Mouse (Mus musculus) spleen, adult 2 months (tissue): ENCODE results near the gene Dok7. TPM values are rescaled to one million over a fixed set of nuclear protein-coding genes. Genes with fewer than 3 reads are reported as not detected.

Experiments
- DNase-seq, 2 experiments: peaks; one replicate each; pipeline versions ENCODE4 v3.0.0 to v3.0.0-alpha.2; 2012 to 2021; ENCODE audit warnings: low spot score in 2 of 2, low read depth in 1 of 2
- H3K27ac ChIP-seq: fragments of 200-500 bp; 2 replicates; pipeline ENCODE4 v1.5.1; 2012; ENCODE audit warnings: low read length, inconsistent platforms; ENCODE audit not compliant: insufficient read depth
- H3K27me3 ChIP-seq: fragments of 200-500 bp; 2 replicates; pipeline ENCODE4 v1.6.1; 2012; ENCODE audit warnings: mild to moderate bottlenecking, moderate library complexity, low read length, inconsistent platforms; ENCODE audit not compliant: control insufficient read depth, insufficient read depth
- H3K36me3 ChIP-seq: fragments of 200-500 bp; 2 replicates; pipeline ENCODE4 v1.6.1; 2012; ENCODE audit warnings: mild to moderate bottlenecking, low read length, inconsistent platforms; ENCODE audit not compliant: control insufficient read depth, insufficient read depth
- H3K4me1 ChIP-seq: fragments of 200-500 bp; 2 replicates; pipeline ENCODE4 v1.6.1; 2011; ENCODE audit warnings: inconsistent platforms; ENCODE audit not compliant: control insufficient read depth, insufficient read depth, insufficient read length
- H3K4me3 ChIP-seq: fragments of 200-500 bp; 2 replicates; pipeline ENCODE4 v1.5.1; 2011; ENCODE audit warnings: mild to moderate bottlenecking, inconsistent platforms; ENCODE audit not compliant: insufficient read depth, insufficient read length; ENCODE audit errors: extremely low read depth
- CTCF ChIP-seq: fragments of 200-500 bp; IDR thresholded peaks from 2 replicates; pipeline ENCODE4 v1.5.1; 2011; ENCODE audit warnings: mild to moderate bottlenecking, inconsistent platforms; ENCODE audit not compliant: insufficient read depth, insufficient read length, insufficient replicate concordance; ENCODE audit errors: extremely low read depth
- POLR2A ChIP-seq: fragments of 200-500 bp; IDR thresholded peaks from 2 replicates; pipeline ENCODE4 v1.6.1; 2011; ENCODE audit warnings: low read depth, low read length, inconsistent platforms
- whole genome bisulfite sequencing: fragments of 180-500 bp; shearing (Covaris S2); methylation state at CpG from one replicate; pipeline ENCODE4 v1.1.7; 2018; 5-methylcytosine and 5-hydroxymethylcytosine counted together
- polyA plus RNA-seq: library from polyadenylated mRNA; depleted of rRNA; stranded (reverse); fragments of >200 nt; gene quantifications from 2 replicates; pipeline ENCODE4 v1.2.3, GENCODE M21; 2012

Dok7 gene
- polyA plus RNA-seq, 1 experiment, result 0.54 TPM

GRCm38 (mm10) chr5:35091636-35092035, 35.1 kb downstream of the Dok7 start:
- 91% methylated on average over 3 of the region's 3 CpGs for WGBS
- peaks cover 27% of the 10 kb centered on the region for H3K36me3 ChIP-seq

DNA sequence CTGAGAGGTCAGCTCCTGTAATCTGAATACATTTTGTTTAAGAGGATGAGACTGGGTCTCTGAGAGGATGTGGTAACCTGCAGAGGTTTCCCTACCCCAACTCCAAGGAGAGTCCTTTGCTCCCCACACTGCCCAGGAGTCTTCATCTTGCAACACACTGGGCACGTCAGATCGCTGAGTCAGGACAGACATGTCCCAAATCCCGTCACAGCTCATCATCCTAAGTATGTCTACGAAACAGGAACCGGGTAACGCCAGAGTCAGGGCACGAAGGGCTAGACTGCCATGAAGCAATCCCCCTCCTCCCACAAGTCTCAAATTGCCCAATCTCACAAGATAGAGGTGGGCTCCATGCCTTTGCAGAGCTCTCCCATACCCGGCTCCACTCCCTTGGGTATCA, 46.5 kb downstream of the Dok7 start:
- Histone ChIP-seq H3K4me1 (no peaks in the 10 kb centered on the region; the same call in none of the 2 replicates), H3K4me3 (no peak overlapping the region), H3K27me3 (no peaks in the 10 kb centered on the region), H3K36me3 (peaks cover 15% of the 10 kb centered on the region), H3K27ac (no peak overlapping the region)
- 84% methylated on average over 8 of the region's 8 CpGs for WGBS
- DNase-seq, result no peak
- TF ChIP-seq CTCF, result no peak
- no peak for TF ChIP-seq POLR2A

More at GRCm38 (mm10) chr5:35091636-35092035, 35.1 kb downstream of the Dok7 start:
- Histone ChIP-seq H3K4me3 (no peak overlapping the region), H3K27ac (no peak overlapping the region), H3K27me3 (no peaks in the 10 kb centered on the region), H3K4me1 (no peaks in the 10 kb centered on the region)
- TF ChIP-seq POLR2A (no peak), CTCF (no peak)
- DNase-seq, result no peak

DNA sequence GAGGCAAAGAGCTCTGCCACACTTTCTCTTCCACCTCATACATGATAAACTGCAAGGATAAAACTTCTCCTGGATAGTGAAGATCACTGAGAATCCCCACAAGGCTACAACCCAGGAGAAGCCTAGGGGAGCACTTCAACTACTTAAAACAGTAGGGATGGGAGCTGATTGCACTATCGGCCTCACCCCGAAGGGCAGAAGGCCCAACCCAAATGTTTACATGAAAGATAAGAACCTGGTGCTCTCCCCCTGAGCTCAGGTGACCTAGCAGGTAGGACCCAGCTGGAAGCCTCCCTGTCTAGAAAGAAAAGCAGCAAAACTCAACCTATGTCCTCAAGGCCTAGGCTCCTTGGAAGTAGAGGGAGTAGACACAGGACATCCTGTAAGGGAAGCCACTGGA, 47.0 kb downstream of the Dok7 start:
- Histone ChIP-seq H3K4me3 (no peak overlapping the region), H3K4me1 (no peaks in the 10 kb centered on the region; the same call in none of the 2 replicates), H3K27ac (no peak overlapping the region), H3K36me3 (peaks cover 12% of the 10 kb centered on the region), H3K27me3 (no peaks in the 10 kb centered on the region)
- TF ChIP-seq POLR2A, result no peak
- TF ChIP-seq CTCF, result no peak
- no peak for DNase-seq
- 90% methylated on average over 2 of the region's 2 CpGs for WGBS

- 87% methylated on average over 8 of the region's 8 CpGs for WGBS
- Histone ChIP-seq H3K27me3 (no peaks in the 10 kb centered on the region), H3K4me3 (no peak overlapping the region), H3K36me3 (peaks cover 10% of the 10 kb centered on the region; the same call in 1 of the 2 replicates), H3K27ac (no peak overlapping the region), H3K4me1 (no peaks in the 10 kb centered on the region; the same call in none of the 2 replicates)
- TF ChIP-seq POLR2A, result no peak
- no peak for TF ChIP-seq CTCF
- no peak for DNase-seq
Observed at GRCm38 (mm10) chr5:35104183-35104959, 47.8 kb downstream of the Dok7 start.

DNA sequence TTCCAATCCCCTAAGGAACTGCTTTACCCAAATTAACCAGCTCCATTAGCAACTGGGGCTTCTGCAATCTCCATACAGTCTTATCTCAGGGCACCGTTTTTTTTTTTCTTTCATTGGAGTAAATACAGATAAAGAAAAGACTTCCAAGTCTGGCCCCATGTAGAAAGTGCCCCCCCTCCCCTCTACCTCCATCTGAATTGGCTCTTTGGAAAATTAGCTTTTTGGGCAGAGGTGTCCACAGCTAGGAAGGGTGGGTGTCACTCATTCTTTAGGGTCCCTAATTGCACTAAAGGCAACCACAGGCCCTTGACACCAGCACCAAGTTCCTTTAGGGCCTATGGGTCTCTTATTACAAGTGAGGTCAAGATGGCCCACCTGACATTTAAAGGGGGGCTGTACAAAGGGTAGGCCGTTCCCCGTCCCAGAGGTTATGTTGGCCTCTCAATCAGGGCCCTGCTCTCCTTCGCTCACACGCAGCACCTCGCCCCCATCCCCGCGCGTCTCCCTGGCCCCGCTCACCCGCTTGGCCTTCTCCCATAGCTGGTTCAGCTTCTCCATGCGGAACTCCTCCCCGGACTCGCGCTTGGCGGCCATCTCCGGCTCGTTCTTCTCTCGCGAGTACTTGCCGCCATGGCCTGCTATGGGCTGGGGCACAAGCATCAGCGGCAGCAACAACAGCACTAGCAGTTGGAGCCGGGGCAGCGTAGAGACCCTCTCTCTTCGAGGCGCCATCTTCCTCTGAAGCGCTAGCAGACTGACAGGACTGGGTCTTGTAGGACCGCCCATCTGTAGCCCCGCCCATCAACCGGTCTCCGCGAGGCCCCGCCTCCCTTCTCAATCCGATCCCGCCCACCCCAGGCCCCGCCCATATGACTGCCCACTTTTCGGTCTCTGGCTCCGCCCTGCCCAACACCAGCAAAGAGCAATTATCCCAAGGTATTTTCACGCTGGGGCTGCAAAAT, 48.7 kb downstream of the Dok7 start, which contains the start of gene Lrpap1:
TSS of gene Lrpap1 (minus strand) at position 807 of the 962 bp plus-strand sequence.
- H3K4me1 ChIP-seq, result no peaks in the 10 kb centered on the region; the same call in none of the 2 replicates
- DNase-seq, result peak; percentile 75 to 84
- H3K36me3 ChIP-seq, result peaks cover 9% of the 10 kb centered on the region; the same call in 1 of the 2 replicates
- no peaks in the 10 kb centered on the region for H3K27me3 ChIP-seq
- H3K4me3 ChIP-seq, result peak within 1 kb of the TSS; percentile 96
- TF ChIP-seq CTCF (no peak), POLR2A (peak; percentile 53)
- peak within 1 kb of the TSS; percentile 37; the same call in 1 of the 2 replicates for H3K27ac ChIP-seq
- WGBS, result 1% methylated on average over 39 of the region's 39 CpGs

GRCm38 (mm10) chr5:35105922-35106298, 49.3 kb downstream of the Dok7 start:
- H3K36me3 ChIP-seq, result peaks cover 6% of the 10 kb centered on the region; the same call in 1 of the 2 replicates
- H3K27ac ChIP-seq, result no peak overlapping the region
- H3K4me1 ChIP-seq, result no peaks in the 10 kb centered on the region; the same call in none of the 2 replicates
- TF ChIP-seq POLR2A (no peak), CTCF (no peak)
- H3K4me3 ChIP-seq, result peak overlapping the region; percentile 58
- no peaks in the 10 kb centered on the region for H3K27me3 ChIP-seq
- no peak for DNase-seq
- WGBS, result 8% methylated on average over 11 of the region's 11 CpGs

DNA sequence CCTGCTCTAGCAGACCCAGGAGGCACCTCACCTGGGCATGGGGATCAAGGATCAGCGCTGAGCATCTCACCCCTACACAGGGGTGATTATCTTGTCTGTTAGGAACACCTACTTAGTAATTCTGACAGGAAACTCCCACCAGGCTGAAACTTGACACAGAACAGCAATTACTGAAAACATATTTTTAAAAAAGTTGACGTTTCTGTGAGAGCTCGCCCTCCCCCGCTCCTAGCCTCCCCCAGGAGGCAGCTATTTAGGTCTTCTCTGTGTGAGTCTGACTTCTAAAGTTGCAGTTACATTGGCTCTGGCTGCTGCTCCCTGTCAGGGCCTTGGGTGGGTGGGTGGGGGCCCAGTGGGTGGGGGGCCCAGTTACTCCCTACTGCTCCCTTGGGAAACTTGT, 55.9 kb downstream of the Dok7 start:
- no peaks in the 10 kb centered on the region for H3K4me1 ChIP-seq
- H3K36me3 ChIP-seq, result no peaks in the 10 kb centered on the region
- no peak for DNase-seq
- WGBS, result 81% methylated on average over 4 of the region's 4 CpGs
- TF ChIP-seq CTCF, result no peak
- no peaks in the 10 kb centered on the region for H3K27me3 ChIP-seq
- no peak overlapping the region for H3K4me3 ChIP-seq
- H3K27ac ChIP-seq, result no peak overlapping the region
